Mouse (Mus musculus) heart, postnatal 10 days (tissue): ENCODE results near the gene H2-Eb1. TPM values are rescaled to one million over a fixed set of nuclear protein-coding genes. Genes with fewer than 3 reads are reported as not detected.
"Not testable (repeated sequence)": the region's sequence is repeated elsewhere in the genome, so short reads cannot be mapped to it uniquely, and the experiment has no call there.

Experiments
- DNase-seq, 2 experiments: peaks; one replicate each; pipeline ENCODE4 v3.0.0; 2021
- intact Hi-C: fragments of 180-260 bp; cut with DNase I; formaldehyde crosslinking; loops from one replicate; pipeline ENCODE4 v1.15.1; 2025
- total RNA-seq, 2 experiments: library from RNA; stranded (reverse); gene quantifications; 2 replicates each; pipeline ENCODE4 v1.2.3; 2021

Gene H2-Eb1
- total RNA-seq, 2 experiments from 2014 or later, result 7.5 to 8.4 TPM

- intact Hi-C loops, result no loop called here
- DNase-seq, result no peak
Observed at GRCm38 (mm10) chr17:34288131-34288530, 17.5 kb upstream of the H2-Eb1 start.

GRCm38 (mm10) chr17:34291609-34292008 lies 14.1 kb upstream of the H2-Eb1 start:
- DNase-seq, result peak; percentile 85 to 88
- intact Hi-C loops, result no loop called here

- DNase-seq, result no peak
- intact Hi-C loops, result no loop called here
Observed at GRCm38 (mm10) chr17:34292570-34292969, 13.1 kb upstream of the H2-Eb1 start.

GRCm38 (mm10) chr17:34293533-34293932 lies 12.1 kb upstream of the H2-Eb1 start:
- intact Hi-C loops, result no loop called here
- DNase-seq, result no peak

GRCm38 (mm10) chr17:34294249-34294648 lies 11.4 kb upstream of the H2-Eb1 start:
- intact Hi-C loops, result no loop called here
- no peak for DNase-seq

GRCm38 (mm10) chr17:34295307-34295706 lies 10.4 kb upstream of the H2-Eb1 start:
- no peak for DNase-seq
- intact Hi-C loops, result no loop called here

GRCm38 (mm10) chr17:34295891-34296794 lies 9.5 kb upstream of the H2-Eb1 start:
- intact Hi-C loops, result no loop called here
- DNase-seq, result peak; percentile 73 to 84

- DNase-seq, result no peak
- intact Hi-C loops, result no loop called here
Observed at GRCm38 (mm10) chr17:34299356-34299755, 6.3 kb upstream of the H2-Eb1 start.

- DNase-seq, result no peak
- intact Hi-C loops, result no loop called here
Observed at GRCm38 (mm10) chr17:34300071-34300470, 5.6 kb upstream of the H2-Eb1 start.

GRCm38 (mm10) chr17:34300691-34301566 lies 4.7 kb upstream of the H2-Eb1 start:
- intact Hi-C loops, result no loop called here
- DNase-seq, result no peak

GRCm38 (mm10) chr17:34301670-34302190 lies 3.9 kb upstream of the H2-Eb1 start:
- intact Hi-C loops, result no loop called here
- no peak for DNase-seq

GRCm38 (mm10) chr17:34303789-34304188 lies 1.9 kb upstream of the H2-Eb1 start:
- DNase-seq, result no peak
- intact Hi-C loops, result no loop called here

GRCm38 (mm10) chr17:34304751-34305150 lies 916 bp upstream of the H2-Eb1 start:
- peak; percentile 83 to 85 for DNase-seq
- intact Hi-C loops, result no loop called here

GRCm38 (mm10) chr17:34306407-34306806 lies 740 bp downstream of the H2-Eb1 start:
- DNase-seq, result no peak
- intact Hi-C loops, result no loop called here

- DNase-seq, result no peak
- intact Hi-C loops, result no loop called here
Observed at GRCm38 (mm10) chr17:34307216-34307615, 1.5 kb downstream of the H2-Eb1 start.

GRCm38 (mm10) chr17:34308161-34308560 lies 2.5 kb downstream of the H2-Eb1 start:
- no peak for DNase-seq
- intact Hi-C loops, result no loop called here

GRCm38 (mm10) chr17:34309225-34309624 lies 3.6 kb downstream of the H2-Eb1 start:
- intact Hi-C loops, result no loop called here
- DNase-seq, result peak; percentile 13 to 18

- intact Hi-C loops, result loop anchor here (5.0 kb wide), 1 partner anchor 138 kb away; no protein-coding TSS in a partner anchor
- DNase-seq, result peak; percentile 80
Observed at GRCm38 (mm10) chr17:34309683-34310385, 4.2 kb downstream of the H2-Eb1 start.

GRCm38 (mm10) chr17:34310526-34310925 lies 4.9 kb downstream of the H2-Eb1 start:
- DNase-seq, result not testable (repeated sequence)
- intact Hi-C loops, result loop anchor here (5.0 kb wide), 1 partner anchor 138 kb away; no protein-coding TSS in a partner anchor

- DNase-seq, result no peak
- intact Hi-C loops, result loop anchor here (5.0 kb wide), 1 partner anchor 140 kb away; no protein-coding TSS in a partner anchor
Observed at GRCm38 (mm10) chr17:34312185-34312584, 6.5 kb downstream of the H2-Eb1 start.
